Mouse (Mus musculus): ENCODE data around the gene Faf2. TPM values are rescaled to one million over a fixed set of nuclear protein-coding genes. Genes with fewer than 3 reads are reported as not detected.
A peak's percentile ranks its signal among the peaks of the same experiment; 100 is the strongest.

Faf2 gene
- polyA plus RNA-seq, 2 experiments = 50.1 to 99.2 TPM

GRCm38 (mm10) chr13:54589414-54589995 is 32.1 kb upstream of the Faf2 start:
- DNase-seq (ENCODE audit: low spot score) = no peak
- no peak overlapping the region for H3K27ac ChIP-seq (replicated peaks; ENCODE audit: low read depth, low read length)
- peak overlapping the region; percentile 80 for H3K4me3 ChIP-seq (replicated peaks; ENCODE audit: low read length)
- H3K9ac ChIP-seq (ENCODE audit: low read depth, low read length, severe bottlenecking) = peak overlapping the region; percentile 61
- peaks cover 43% of the 10 kb centered on the region for H3K36me3 ChIP-seq (ENCODE audit: control insufficient read depth, insufficient read depth, low read length)
- no peaks in the 10 kb centered on the region for H3K27me3 ChIP-seq (ENCODE audit: control insufficient read depth, insufficient read depth, low read length)
- TF ChIP-seq POLR2A (IDR thresholded peaks at IDR 0.05; ENCODE audit: borderline replicate concordance, extremely low read depth, insufficient read depth, insufficient read length) = no peak
- 3% methylated on average over 24 of the region's 24 CpGs for WGBS
- H3K9me3 ChIP-seq (ENCODE audit: control insufficient read depth, low read length) = no peaks in the 10 kb centered on the region
- peaks cover 14% of the 10 kb centered on the region for H3K4me1 ChIP-seq (ENCODE audit: control insufficient read depth, insufficient read depth, low read length)
- H3K4me2 ChIP-seq (replicated peaks; ENCODE audit: low read depth, low read length, severe bottlenecking) = peak overlapping the region; percentile 64
- peak; percentile 4; the same call in 1 of the 2 replicates for ATAC-seq (ENCODE audit: low FRiP score, low read depth)

DNA sequence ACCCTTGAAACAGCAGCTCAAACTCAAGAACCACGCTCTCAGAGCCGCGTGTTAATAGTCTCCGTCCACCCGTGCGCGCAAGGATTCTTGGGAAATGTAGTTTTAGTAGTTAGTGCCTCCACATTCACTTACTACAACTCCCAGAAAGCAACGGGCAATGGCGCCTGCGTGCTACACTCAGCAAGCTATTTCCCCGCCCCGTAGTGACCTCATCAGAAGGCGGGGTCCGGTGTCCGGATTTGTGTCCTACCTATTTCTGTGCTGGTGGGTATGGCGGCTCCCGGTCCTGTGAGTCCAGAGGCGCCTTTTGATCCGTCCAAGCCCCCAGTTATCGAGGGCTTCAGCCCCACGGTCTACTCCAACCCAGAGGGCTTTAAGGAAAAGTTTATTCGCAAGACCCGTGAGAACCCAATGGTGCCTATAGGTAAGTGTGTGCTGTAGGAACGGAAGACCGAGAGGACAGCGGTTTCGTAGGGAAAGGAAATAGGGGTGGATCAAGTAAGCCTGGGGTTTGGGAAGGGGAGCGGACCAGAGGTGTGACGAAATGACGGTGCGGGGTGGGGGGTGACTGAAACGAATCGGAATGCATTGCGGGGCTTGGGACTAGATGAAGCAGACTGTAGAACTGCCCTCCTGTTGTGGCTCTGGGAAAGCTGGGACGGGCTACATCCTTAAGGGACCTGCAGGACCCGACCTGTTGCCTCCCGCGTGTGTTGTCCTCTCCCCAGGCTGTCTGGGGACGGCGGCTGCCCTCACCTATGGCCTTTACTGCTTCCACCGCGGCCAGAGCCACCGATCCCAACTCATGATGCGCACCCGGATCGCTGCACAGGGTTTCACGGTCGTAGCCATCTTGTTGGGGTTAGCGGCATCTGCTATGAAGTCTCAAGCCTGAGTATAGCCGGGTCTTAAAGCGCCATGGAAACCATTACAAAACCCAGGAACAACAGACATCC is 31.3 kb upstream of the Faf2 start, which contains the start of the genes Nop16 and Higd2a:
Nop16 (minus strand) TSS at position 95 of the 956 bp plus-strand sequence.
Higd2a (plus strand) TSS at position 212 of the 956 bp plus-strand sequence.
- DNase-seq (ENCODE audit: low spot score) (peak; percentile 99), ATAC-seq (ENCODE audit: low FRiP score, low read depth) (peak; percentile 98)
- H3K4me3 ChIP-seq (replicated peaks; ENCODE audit: low read length) = peak within 1 kb of the TSS; percentile 80
- H3K9me3 ChIP-seq (ENCODE audit: control insufficient read depth, low read length) = no peaks in the 10 kb centered on the region
- H3K27me3 ChIP-seq (ENCODE audit: control insufficient read depth, insufficient read depth, low read length) = no peaks in the 10 kb centered on the region
- H3K4me2 ChIP-seq (replicated peaks; ENCODE audit: low read depth, low read length, severe bottlenecking) = peak within 1 kb of the TSS; percentile 78
- H3K4me1 ChIP-seq (ENCODE audit: control insufficient read depth, insufficient read depth, low read length) = peaks cover 14% of the 10 kb centered on the region
- WGBS = under 1% methylated on average over 51 of the region's 51 CpGs
- peak; percentile 34; the same call in 1 of the 2 replicates for TF ChIP-seq POLR2A (IDR thresholded peaks at IDR 0.05; ENCODE audit: borderline replicate concordance, extremely low read depth, insufficient read depth, insufficient read length)
- peak within 1 kb of the TSS; percentile 85 for H3K9ac ChIP-seq (ENCODE audit: low read depth, low read length, severe bottlenecking)
- peaks cover 37% of the 10 kb centered on the region for H3K36me3 ChIP-seq (ENCODE audit: control insufficient read depth, insufficient read depth, low read length)
- H3K27ac ChIP-seq (replicated peaks; ENCODE audit: low read depth, low read length) = peak within 1 kb of the TSS; percentile 91

DNA sequence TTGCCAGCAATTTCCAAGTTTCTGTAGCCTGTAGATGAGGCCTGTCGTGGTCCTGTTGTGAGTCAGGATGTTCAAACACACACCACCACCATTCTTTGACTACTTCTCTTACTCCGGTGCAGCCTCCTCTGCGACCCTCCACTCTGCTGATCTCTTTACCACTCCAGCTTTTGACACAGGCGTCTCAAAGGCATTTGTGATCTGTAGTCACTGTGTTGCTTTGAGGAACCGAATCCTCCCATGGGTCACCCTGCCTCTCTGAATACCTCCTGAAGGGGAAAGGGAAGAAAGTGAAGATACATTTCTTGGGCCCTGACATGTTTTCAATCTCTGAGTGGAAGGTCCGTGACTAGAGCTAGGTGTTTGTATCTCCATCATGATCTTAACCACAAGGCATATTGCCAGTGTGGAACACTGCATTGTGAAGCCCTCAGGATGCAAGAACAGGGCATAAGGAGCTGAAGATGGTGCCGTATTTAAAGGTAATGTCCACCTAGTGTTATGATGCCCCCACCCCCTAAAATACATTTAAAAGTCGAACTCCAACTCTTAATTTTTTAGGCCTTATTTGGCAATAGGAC is 29.7 kb upstream of the Faf2 start:
- no peak for ATAC-seq (ENCODE audit: low FRiP score, low read depth)
- TF ChIP-seq POLR2A (IDR thresholded peaks at IDR 0.05; ENCODE audit: borderline replicate concordance, extremely low read depth, insufficient read depth, insufficient read length) = no peak
- Histone ChIP-seq H3K36me3 (ENCODE audit: control insufficient read depth, insufficient read depth, low read length) (peaks cover 29% of the 10 kb centered on the region), H3K27me3 (ENCODE audit: control insufficient read depth, insufficient read depth, low read length) (no peaks in the 10 kb centered on the region), H3K27ac (replicated peaks; ENCODE audit: low read depth, low read length) (no peak overlapping the region), H3K9me3 (ENCODE audit: control insufficient read depth, low read length) (no peaks in the 10 kb centered on the region), H3K4me3 (replicated peaks; ENCODE audit: low read length) (peak overlapping the region; percentile 80; the same call in 1 of the 2 replicates), H3K9ac (ENCODE audit: low read depth, low read length, severe bottlenecking) (no peak overlapping the region), H3K4me2 (replicated peaks; ENCODE audit: low read depth, low read length, severe bottlenecking) (no peak overlapping the region), H3K4me1 (ENCODE audit: control insufficient read depth, insufficient read depth, low read length) (peaks cover 14% of the 10 kb centered on the region)
- WGBS = 91% methylated on average over 8 of the region's 8 CpGs
- no peak for DNase-seq (ENCODE audit: low spot score)

DNA sequence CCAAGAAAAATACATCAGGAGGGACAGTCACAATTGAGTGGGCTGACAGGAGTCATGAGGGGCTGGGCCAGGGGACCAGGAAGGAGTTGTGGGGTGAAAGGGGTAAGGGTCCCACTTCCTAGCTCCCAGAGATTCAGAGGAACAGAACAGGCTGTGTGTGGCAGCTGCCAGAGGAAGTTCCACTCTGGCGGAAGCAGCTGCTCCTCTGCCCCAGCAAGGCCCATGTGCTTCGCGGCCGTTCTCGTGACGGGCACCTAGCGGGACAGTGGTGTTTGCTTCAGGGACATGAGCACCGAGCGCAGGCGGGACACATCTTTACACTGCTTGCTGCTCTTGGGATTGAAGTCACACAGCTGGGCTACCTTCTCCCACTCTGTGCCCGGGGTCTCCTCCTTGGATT is 28.0 kb upstream of the Faf2 start:
- 90% methylated on average over 9 of the region's 11 CpGs for WGBS
- Histone ChIP-seq H3K27ac (replicated peaks; ENCODE audit: low read depth, low read length) (no peak overlapping the region), H3K9me3 (ENCODE audit: control insufficient read depth, low read length) (no peaks in the 10 kb centered on the region), H3K4me1 (ENCODE audit: control insufficient read depth, insufficient read depth, low read length) (peaks cover 14% of the 10 kb centered on the region), H3K36me3 (ENCODE audit: control insufficient read depth, insufficient read depth, low read length) (peaks cover 13% of the 10 kb centered on the region), H3K27me3 (ENCODE audit: control insufficient read depth, insufficient read depth, low read length) (no peaks in the 10 kb centered on the region), H3K4me2 (replicated peaks; ENCODE audit: low read depth, low read length, severe bottlenecking) (no peak overlapping the region), H3K9ac (ENCODE audit: low read depth, low read length, severe bottlenecking) (no peak overlapping the region), H3K4me3 (replicated peaks; ENCODE audit: low read length) (no peak overlapping the region)
- no peak for TF ChIP-seq POLR2A (IDR thresholded peaks at IDR 0.05; ENCODE audit: borderline replicate concordance, extremely low read depth, insufficient read depth, insufficient read length)
- ATAC-seq (ENCODE audit: low FRiP score, low read depth) = no peak
- no peak for DNase-seq (ENCODE audit: low spot score)

DNA sequence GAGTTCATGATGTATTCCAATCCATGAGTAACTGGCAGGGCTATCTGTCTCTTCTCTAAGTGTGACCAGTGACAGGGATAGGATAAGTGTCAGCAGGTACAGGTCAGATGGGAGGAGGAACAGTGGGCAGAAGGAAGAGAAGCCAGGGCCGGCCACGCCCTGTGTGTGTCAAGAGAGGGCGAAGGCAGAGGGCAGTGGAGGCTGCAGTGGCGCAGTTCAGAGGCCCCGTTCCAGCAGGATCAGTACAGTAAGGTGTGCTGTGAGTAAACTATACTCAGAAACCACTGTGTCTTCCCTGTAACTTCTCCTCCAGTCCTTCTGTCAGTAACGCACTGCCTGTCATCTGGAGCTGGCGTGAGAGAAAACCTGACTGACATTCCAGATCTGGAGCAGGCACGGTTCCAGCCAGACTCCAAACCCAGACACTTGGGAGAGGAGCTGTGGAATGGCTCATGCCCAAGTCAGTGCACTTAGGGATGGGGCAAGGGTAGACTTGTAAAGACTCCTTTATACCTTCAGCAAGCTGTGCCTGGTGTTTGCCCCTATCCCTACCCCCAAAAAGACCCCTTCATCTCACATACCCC is 25.4 kb upstream of the Faf2 start:
- no peak overlapping the region for H3K4me2 ChIP-seq (replicated peaks; ENCODE audit: low read depth, low read length, severe bottlenecking)
- no peaks in the 10 kb centered on the region for H3K9me3 ChIP-seq (ENCODE audit: control insufficient read depth, low read length)
- H3K36me3 ChIP-seq (ENCODE audit: control insufficient read depth, insufficient read depth, low read length) = peaks cover 13% of the 10 kb centered on the region
- H3K4me3 ChIP-seq (replicated peaks; ENCODE audit: low read length) = no peak overlapping the region
- 79% methylated on average over 8 of the region's 8 CpGs for WGBS
- no peaks in the 10 kb centered on the region for H3K27me3 ChIP-seq (ENCODE audit: control insufficient read depth, insufficient read depth, low read length)
- H3K27ac ChIP-seq (replicated peaks; ENCODE audit: low read depth, low read length) = no peak overlapping the region
- TF ChIP-seq POLR2A (IDR thresholded peaks at IDR 0.05; ENCODE audit: borderline replicate concordance, extremely low read depth, insufficient read depth, insufficient read length) = no peak
- DNase-seq (ENCODE audit: low spot score) (no peak), ATAC-seq (ENCODE audit: low FRiP score, low read depth) (no peak)
- no peak overlapping the region for H3K9ac ChIP-seq (ENCODE audit: low read depth, low read length, severe bottlenecking)
- 0 out of 2 replicates have a peak, but pooled peaks cover 6% of the 10 kb centered on the region for H3K4me1 ChIP-seq (ENCODE audit: control insufficient read depth, insufficient read depth, low read length)

Data from limb, embryonic 14.5 days (tissue).